Mouse (Mus musculus): ENCODE results near the gene Itga2b.

DNA sequence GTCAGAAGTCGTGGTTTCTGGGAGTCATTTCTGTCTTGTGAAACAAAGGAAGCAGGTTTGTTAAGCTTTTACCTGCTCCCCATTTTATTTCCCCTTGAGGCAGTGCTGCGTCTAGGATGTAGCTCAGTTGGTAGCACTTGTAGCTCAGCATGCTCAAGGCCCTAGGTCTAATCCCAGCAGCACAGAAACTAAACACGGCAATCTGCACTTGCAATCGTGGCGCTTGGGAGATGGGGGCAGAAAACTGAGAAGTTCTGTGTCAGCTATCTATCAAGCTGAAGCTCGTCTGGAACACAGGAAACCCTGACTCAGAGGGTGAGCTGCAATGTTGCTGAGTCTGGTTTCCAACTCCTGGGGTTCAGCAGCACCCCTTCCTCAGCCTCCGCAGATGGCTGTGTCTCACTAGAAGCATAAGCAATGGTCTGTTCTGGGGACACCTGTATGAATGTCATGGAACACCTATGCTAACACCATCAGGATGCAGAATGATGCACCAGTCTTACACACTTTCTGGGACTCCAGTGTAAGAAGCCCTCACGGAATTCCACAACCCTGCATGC is 40.9 kb downstream of the Itga2b start:
- no peak for TF ChIP-seq GATA1 (IDR thresholded peaks at IDR 0.05; ENCODE audit: borderline replicate concordance, low read length)
- TF ChIP-seq FLI1 (IDR thresholded peaks at IDR 0.05; ENCODE audit: low read length), result no peak

Data from megakaryocyte, embryonic 14.5 days (primary cell).